Mouse (Mus musculus) CH12.LX (cell line): ENCODE measurements around the gene Mid1. TPM values are rescaled to one million over a fixed set of nuclear protein-coding genes. Genes with fewer than 3 reads are reported as not detected.

Experiments used
- DNase-seq: peaks from one replicate; pipeline ENCODE4 v3.0.0-alpha.2; 2013; ENCODE audit errors: extremely low read depth
- H3K27ac ChIP-seq: 2 replicates; pipeline ENCODE4 v1.5.1; 2012; ENCODE audit warnings: low read depth, mild to moderate bottlenecking, control low read depth, moderate library complexity; ENCODE audit not compliant: insufficient read depth
- H3K27me3 ChIP-seq: replicated peaks from 2 replicates; pipeline ENCODE3; 2012; ENCODE audit warnings: inconsistent platforms
- H3K36me3 ChIP-seq, 2 experiments: replicated peaks in 1 of 2; 2 replicates each; pipeline versions ENCODE3 to v1.6.1; 2012; ENCODE audit warnings: inconsistent platforms in 1 of 2, low read length in 1 of 2, mild to moderate bottlenecking in 1 of 2, mixed read lengths in 1 of 2, moderate library complexity in 1 of 2; ENCODE audit not compliant: control insufficient read depth in 1 of 2, insufficient read depth in 1 of 2
- H3K4me1 ChIP-seq, 2 experiments: 2 replicates each; pipeline ENCODE4 v1.6.1; 2012; ENCODE audit warnings: inconsistent platforms in 1 of 2, moderate library complexity in 1 of 2; ENCODE audit not compliant: insufficient read depth in 2 of 2, control insufficient read depth in 1 of 2
- H3K4me2 ChIP-seq: 2 replicates; pipeline ENCODE4 v1.6.1; 2012; ENCODE audit warnings: low read depth, mild to moderate bottlenecking, control low read depth; ENCODE audit not compliant: poor library complexity, insufficient read depth, severe bottlenecking
- H3K4me3 ChIP-seq, 3 experiments: fragments of 150-350 bp in 1 of 3; sonication (generic) in 1 of 3; replicated peaks in 1 of 3; 2 replicates each; pipeline versions ENCODE3 to v1.5.1; 2011 to 2012; ENCODE audit warnings: low read depth in 2 of 3, low read length in 2 of 3, mild to moderate bottlenecking in 2 of 3, moderate library complexity in 2 of 3, control low read depth in 1 of 3, improper control_type of control experiment in 1 of 3, inconsistent platforms in 1 of 3, mixed read lengths in 1 of 3; ENCODE audit not compliant: poor library complexity in 1 of 3
- H3K79me2 ChIP-seq: replicated peaks from 2 replicates; pipeline ENCODE4 v1.6.1; 2012; ENCODE audit warnings: mild to moderate bottlenecking, moderate library complexity; ENCODE audit not compliant: control insufficient read depth, poor library complexity, insufficient read depth, severe bottlenecking; ENCODE audit errors: extremely low read depth
- H3K9ac ChIP-seq: 2 replicates; pipeline ENCODE4 v1.6.1; 2012; ENCODE audit warnings: low read depth, mild to moderate bottlenecking, control low read depth, moderate library complexity; ENCODE audit not compliant: insufficient read depth
- H3K9me3 ChIP-seq: replicated peaks from 2 replicates; pipeline ENCODE3; 2012; ENCODE audit warnings: low read length, inconsistent platforms, mixed read lengths
- ELF1 ChIP-seq: IDR thresholded peaks from 2 replicates; pipeline ENCODE4 v1.6.1; 2014; ENCODE audit warnings: low read depth, mild to moderate bottlenecking, inconsistent platforms, low read length, improper control_type of control experiment
- ETS1 ChIP-seq: conservative IDR thresholded peaks from 2 replicates; pipeline ENCODE4 v1.6.1; 2012; ENCODE audit warnings: low read depth, mild to moderate bottlenecking, inconsistent platforms, low read length, improper control_type of control experiment, moderate library complexity
- HCFC1 ChIP-seq: IDR thresholded peaks from 2 replicates; pipeline ENCODE4 v1.6.1; 2012; ENCODE audit warnings: low read depth, mild to moderate bottlenecking, inconsistent platforms, low read length, improper control_type of control experiment
- IRF4 ChIP-seq: IDR thresholded peaks from 2 replicates; pipeline ENCODE4 v1.6.1; 2014; ENCODE audit warnings: low read depth, mild to moderate bottlenecking, inconsistent platforms, low read length, improper control_type of control experiment
- JUN ChIP-seq: IDR thresholded peaks from 2 replicates; pipeline ENCODE4 v1.6.1; 2011; ENCODE audit warnings: low read depth, mild to moderate bottlenecking, low read length, improper control_type of control experiment, moderate library complexity; ENCODE audit not compliant: insufficient read depth
- JUND ChIP-seq: conservative IDR thresholded peaks from 2 replicates; pipeline ENCODE4 v1.6.1; 2011; ENCODE audit warnings: low read depth, low read length, improper control_type of control experiment
- KAT2A ChIP-seq: IDR thresholded peaks from 2 replicates; pipeline ENCODE4 v1.6.1; 2012; ENCODE audit warnings: low read length, improper control_type of control experiment, inconsistent platforms; ENCODE audit not compliant: insufficient replicate concordance
- MAX ChIP-seq: IDR thresholded peaks from 2 replicates; pipeline ENCODE4 v1.6.1; 2011; ENCODE audit warnings: low read length, improper control_type of control experiment
- MAZ ChIP-seq: IDR thresholded peaks from 2 replicates; pipeline ENCODE4 v1.6.1; 2012; ENCODE audit warnings: low read depth, mild to moderate bottlenecking, inconsistent platforms, low read length, improper control_type of control experiment, moderate library complexity
- MEF2A ChIP-seq: IDR thresholded peaks from 2 replicates; pipeline ENCODE4 v1.6.1; 2014; ENCODE audit warnings: low read depth, mild to moderate bottlenecking, inconsistent platforms, low read length, improper control_type of control experiment, borderline replicate concordance
- MXI1 ChIP-seq: IDR thresholded peaks from 2 replicates; pipeline ENCODE4 v1.6.1; 2011; ENCODE audit warnings: mild to moderate bottlenecking, low read depth, low read length, improper control_type of control experiment
- NRF1 ChIP-seq: IDR thresholded peaks from 2 replicates; pipeline ENCODE4 v1.6.1; 2014; ENCODE audit warnings: low read depth, mild to moderate bottlenecking, inconsistent platforms, low read length, improper control_type of control experiment, moderate library complexity
- PAX5 ChIP-seq: IDR thresholded peaks from 2 replicates; pipeline ENCODE4 v1.6.1; 2012; ENCODE audit warnings: low read length, inconsistent platforms, mixed read lengths
- POLR2A ChIP-seq: IDR thresholded peaks from 2 replicates; pipeline ENCODE4 v1.6.1; 2011; ENCODE audit warnings: low read depth, mild to moderate bottlenecking, improper control_type of control experiment, low read length
- POLR2AphosphoS2 ChIP-seq: IDR thresholded peaks from 2 replicates; pipeline ENCODE4 v1.6.1; 2011; ENCODE audit warnings: low read depth, low read length, improper control_type of control experiment
- RAD21 ChIP-seq: IDR thresholded peaks from 2 replicates; pipeline ENCODE4 v1.6.1; 2011; ENCODE audit warnings: low read depth, mild to moderate bottlenecking, low read length, improper control_type of control experiment, moderate library complexity
- SIN3A ChIP-seq: IDR thresholded peaks from 2 replicates; pipeline ENCODE4 v1.6.1; 2012; ENCODE audit warnings: low read length, improper control_type of control experiment, inconsistent platforms
- SMC3 ChIP-seq: IDR thresholded peaks from 2 replicates; pipeline ENCODE4 v1.6.1; 2011; ENCODE audit warnings: low read depth, low read length, improper control_type of control experiment
- TCF12 ChIP-seq: IDR thresholded peaks from 2 replicates; pipeline ENCODE4 v1.6.1; 2014; ENCODE audit warnings: low read depth, mild to moderate bottlenecking, inconsistent platforms, low read length, improper control_type of control experiment
- ZMIZ1 ChIP-seq: IDR thresholded peaks from 2 replicates; pipeline ENCODE4 v1.6.1; 2012; ENCODE audit warnings: low read depth, mild to moderate bottlenecking, inconsistent platforms, low read length, improper control_type of control experiment
- ZNF384 ChIP-seq: IDR thresholded peaks from 2 replicates; pipeline ENCODE4 v1.6.1; 2012; ENCODE audit warnings: low read depth, low read length, improper control_type of control experiment, inconsistent platforms
- dilution Hi-C: fragments of 300-500 bp; cut with MboI; formaldehyde crosslinking; loops from 2 replicates; pipeline ENCODE4 v1.14.3; 2020; ENCODE audit warnings: low sequenced_read_pairs; ENCODE audit not compliant: extremely low pct_unique_long_range_greater_than_20kb, extremely low pct_ligation_motif_present
- in situ Hi-C: fragments of 300-500 bp; cut with MboI; formaldehyde crosslinking; loops from 3 replicates; pipeline ENCODE4 v1.14.3; 2019; ENCODE audit warnings: low sequenced_read_pairs, low pct_ligation_motif_present, low pct_unique_long_range_greater_than_20kb, mixed read lengths
- polyA plus RNA-seq: library from polyadenylated mRNA; unstranded; fragments of >175 nt; gene quantifications from 2 replicates; pipeline ENCODE4 v1.2.1, GENCODE M21; 2012; ENCODE audit warnings: low read depth; ENCODE audit not compliant: insufficient read length
- total RNA-seq, 2 experiments: library from RNA; depleted of rRNA; stranded (reverse); fragments of 300-350 nt in 1 of 2; fragments of >200 nt in 1 of 2; gene quantifications; 2 replicates each; pipeline ENCODE4 v1.2.3; 2012 to 2014

Mid1 gene
- total RNA-seq (2012; rRNA removed) (4.4 and 6.2 TPM in 2 replicates), total RNA-seq (2014; rRNA removed) (2.0 and 3.3 TPM in 2 replicates), polyA plus RNA-seq (12.1 and 15.0 TPM in 2 replicates)

GRCm38 (mm10) chrX:169685131-169685530, at the start of gene Mid1:
TSS of gene Mid1 (plus strand) at chrX:169685199.
- Histone ChIP-seq H3K4me1 (peaks cover 0 to 11% of the 10 kb centered on the region in 2 experiments; a peak in 1 of 4 replicates), H3K36me3 (no peaks in the 10 kb centered on the region), H3K4me2 (peak within 1 kb of the TSS; percentile 24; the same call in 1 of the 2 replicates), H3K79me2 (no peaks in the 10 kb centered on the region), H3K27me3 (no peaks in the 10 kb centered on the region), H3K4me3 (no peak within 1 kb of the TSS), H3K9me3 (no peaks in the 10 kb centered on the region), H3K27ac (no peak within 1 kb of the TSS), H3K9ac (no peak within 1 kb of the TSS)
- dilution Hi-C loops (no loop called here), in situ Hi-C loops (no loop called here)
- no peak for TF ChIP-seq RAD21
- TF ChIP-seq PAX5: no peak
- no peak for TF ChIP-seq ZMIZ1
- no peak for TF ChIP-seq POLR2AphosphoS2
- TF ChIP-seq MXI1: no peak
- TF ChIP-seq ZNF384: no peak
- no peak for TF ChIP-seq SIN3A
- TF ChIP-seq MAX: no peak
- TF ChIP-seq JUN: no peak
- TF ChIP-seq SMC3: no peak
- no peak for TF ChIP-seq IRF4
- no peak for TF ChIP-seq MAZ
- TF ChIP-seq KAT2A: no peak
- TF ChIP-seq ETS1: no peak
- TF ChIP-seq ELF1: no peak
- no peak for DNase-seq

DNA sequence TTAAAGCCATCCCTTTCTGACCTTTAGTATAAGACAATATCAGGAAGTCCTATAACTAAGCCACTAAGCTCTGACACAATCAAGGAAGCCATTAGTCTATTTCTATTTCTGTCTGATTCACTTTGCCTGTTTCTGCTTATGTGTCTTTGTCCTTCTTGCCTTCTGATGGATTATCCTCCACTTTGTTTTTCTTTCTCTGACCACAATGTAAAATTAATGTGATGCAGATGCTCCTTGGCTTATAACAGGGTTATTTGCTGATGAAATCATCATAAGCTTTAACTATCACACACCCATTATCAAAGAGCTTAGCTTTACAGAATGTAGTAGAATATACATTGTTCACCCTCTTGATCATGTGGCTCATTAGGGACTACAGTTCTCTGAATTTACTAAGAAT, 11.9 kb upstream of the Mid1 start:
- H3K36me3 ChIP-seq: no peaks in the 10 kb centered on the region
- no peak overlapping the region for H3K4me2 ChIP-seq
- no peaks in the 10 kb centered on the region for H3K27me3 ChIP-seq
- in situ Hi-C loops (no loop called here), dilution Hi-C loops (no loop called here)
- no peak for TF ChIP-seq JUND
- TF ChIP-seq TCF12: no peak
- TF ChIP-seq ZNF384: no peak
- no peak for TF ChIP-seq MAZ
- no peak for TF ChIP-seq POLR2A
- TF ChIP-seq MEF2A: no peak
- TF ChIP-seq IRF4: no peak
- TF ChIP-seq NRF1: no peak
- TF ChIP-seq HCFC1: no peak
- no peak overlapping the region for H3K4me3 ChIP-seq
- H3K9me3 ChIP-seq: no peaks in the 10 kb centered on the region
- H3K79me2 ChIP-seq: no peaks in the 10 kb centered on the region
- H3K9ac ChIP-seq: no peak overlapping the region
- H3K4me1 ChIP-seq: no peaks in the 10 kb centered on the region
- no peak for DNase-seq
- no peak overlapping the region for H3K27ac ChIP-seq
